Mouse (Mus musculus) MEL (cell line): ENCODE results near the gene Lypd5. TPM values are rescaled to one million over a fixed set of nuclear protein-coding genes. Genes with fewer than 3 reads are reported as not detected.

Experiments
- DNase-seq: peaks from one replicate; pipeline ENCODE4 v3.0.0; 2011; ENCODE audit warnings: low read depth, low spot score
- H3K27ac ChIP-seq: 2 replicates; pipeline ENCODE4 v1.5.1; 2012; ENCODE audit warnings: low read depth, mild to moderate bottlenecking, control low read depth, low read length, moderate library complexity; ENCODE audit not compliant: control insufficient read depth
- H3K27me3 ChIP-seq, 2 experiments: fragments of 150-350 bp in 1 of 2; sonication (generic) in 1 of 2; 2 replicates each; pipeline ENCODE4 v1.6.1; 2012; ENCODE audit warnings: low read length in 2 of 2, mild to moderate bottlenecking in 2 of 2, improper control_type of control experiment in 1 of 2, moderate library complexity in 1 of 2; ENCODE audit not compliant: insufficient read depth in 2 of 2, control insufficient read depth in 1 of 2
- H3K36me3 ChIP-seq, 2 experiments: 2 replicates each; pipeline ENCODE4 v1.6.1; 2012 to 2014; ENCODE audit warnings: low read length in 2 of 2, improper control_type of control experiment in 1 of 2, inconsistent platforms in 1 of 2, mild to moderate bottlenecking in 1 of 2; ENCODE audit not compliant: insufficient read depth in 2 of 2, control insufficient read depth in 1 of 2
- H3K4me1 ChIP-seq, 2 experiments: fragments of 150-350 bp in 1 of 2; sonication (generic) in 1 of 2; 2 replicates each; pipeline ENCODE4 v1.6.1; 2012; ENCODE audit warnings: low read length in 2 of 2, improper control_type of control experiment in 1 of 2, mild to moderate bottlenecking in 1 of 2; ENCODE audit not compliant: insufficient read depth in 2 of 2, control insufficient read depth in 1 of 2
- H3K4me3 ChIP-seq, 2 experiments: fragments of 150-350 bp in 1 of 2; sonication (generic) in 1 of 2; 2 replicates each; pipeline ENCODE4 v1.5.1; 2012; ENCODE audit warnings: low read depth in 2 of 2, low read length in 2 of 2, mild to moderate bottlenecking in 2 of 2, moderate library complexity in 2 of 2, control low read depth in 1 of 2, improper control_type of control experiment in 1 of 2; ENCODE audit not compliant: control insufficient read depth in 1 of 2, insufficient read depth in 1 of 2
- H3K79me2 ChIP-seq: 2 replicates; pipeline ENCODE4 v1.6.1; 2012; ENCODE audit warnings: mild to moderate bottlenecking, low read length, moderate library complexity; ENCODE audit not compliant: control insufficient read depth, poor library complexity, insufficient read depth
- H3K9ac ChIP-seq: 2 replicates; pipeline ENCODE4 v1.6.1; 2012; ENCODE audit warnings: low read depth, mild to moderate bottlenecking, control low read depth, low read length, moderate library complexity; ENCODE audit not compliant: control insufficient read depth, poor library complexity, severe bottlenecking
- H3K9me3 ChIP-seq: fragments of 150-350 bp; sonication (generic); replicated peaks from 2 replicates; pipeline ENCODE4 v1.6.1; 2012; ENCODE audit warnings: mild to moderate bottlenecking, low read length, improper control_type of control experiment, moderate library complexity; ENCODE audit not compliant: insufficient read depth
- BHLHE40 ChIP-seq: IDR thresholded peaks from 2 replicates; pipeline ENCODE4 v1.6.1; 2012; ENCODE audit warnings: low read depth, mild to moderate bottlenecking, inconsistent platforms, low read length, improper control_type of control experiment, borderline replicate concordance
- CHD1 ChIP-seq: IDR thresholded peaks from 2 replicates; pipeline ENCODE4 v1.6.1; 2012; ENCODE audit warnings: low read depth, mild to moderate bottlenecking, inconsistent platforms, low read length, improper control_type of control experiment
- CHD2 ChIP-seq: IDR thresholded peaks from 2 replicates; pipeline ENCODE4 v1.6.1; 2011; ENCODE audit warnings: low read length, improper control_type of control experiment
- CTCF ChIP-seq, 3 experiments: IDR thresholded peaks in 2 of 3; conservative IDR thresholded peaks in 1 of 3; 2 replicates each; pipeline ENCODE4 v1.5.1; 2011 to 2012; ENCODE audit warnings: low read length in 3 of 3, low read depth in 2 of 3, mild to moderate bottlenecking in 2 of 3, improper control_type of control experiment in 1 of 3, inconsistent platforms in 1 of 3, mixed read lengths in 1 of 3, moderate library complexity in 1 of 3; ENCODE audit not compliant: control insufficient read depth in 1 of 3, insufficient read depth in 1 of 3, poor library complexity in 1 of 3, severe bottlenecking in 1 of 3
- E2F4 ChIP-seq: IDR thresholded peaks from 2 replicates; pipeline ENCODE4 v1.6.1; 2011; ENCODE audit warnings: low read depth, low read length, improper control_type of control experiment, borderline replicate concordance
- ELF1 ChIP-seq: IDR thresholded peaks from 2 replicates; pipeline ENCODE4 v1.6.1; 2014; ENCODE audit warnings: low read depth, mild to moderate bottlenecking, inconsistent platforms, low read length, improper control_type of control experiment, moderate library complexity
- EP300 ChIP-seq, 2 experiments: IDR thresholded peaks; 2 replicates each; pipeline ENCODE4 v1.6.1; 2011; ENCODE audit warnings: improper control_type of control experiment in 2 of 2, low read length in 2 of 2, low read depth in 1 of 2, mild to moderate bottlenecking in 1 of 2
- ETS1 ChIP-seq: IDR thresholded peaks from 2 replicates; pipeline ENCODE4 v1.6.1; 2012; ENCODE audit warnings: low read depth, mild to moderate bottlenecking, inconsistent platforms, low read length, improper control_type of control experiment, moderate library complexity
- GABPA ChIP-seq: IDR thresholded peaks from 2 replicates; pipeline ENCODE4 v1.6.1; 2012; ENCODE audit warnings: low read depth, mild to moderate bottlenecking, inconsistent platforms, low read length, improper control_type of control experiment, moderate library complexity
- HCFC1 ChIP-seq: IDR thresholded peaks from 2 replicates; pipeline ENCODE4 v1.6.1; 2012; ENCODE audit warnings: low read depth, mild to moderate bottlenecking, inconsistent platforms, low read length, improper control_type of control experiment, moderate library complexity
- JUND ChIP-seq: IDR thresholded peaks from 2 replicates; pipeline ENCODE4 v1.6.1; 2011; ENCODE audit warnings: low read depth, mild to moderate bottlenecking, improper control_type of control experiment, low read length
- KAT2A ChIP-seq: conservative IDR thresholded peaks from 2 replicates; pipeline ENCODE4 v1.6.1; 2012; ENCODE audit warnings: low read depth, low read length, improper control_type of control experiment, inconsistent platforms
- MAFK ChIP-seq: IDR thresholded peaks from 2 replicates; pipeline ENCODE4 v1.6.1; 2011; ENCODE audit warnings: low read depth, mild to moderate bottlenecking, low read length, improper control_type of control experiment, borderline replicate concordance
- MAX ChIP-seq: IDR thresholded peaks from 2 replicates; pipeline ENCODE4 v1.6.1; 2011; ENCODE audit warnings: low read length, improper control_type of control experiment
- MAZ ChIP-seq: IDR thresholded peaks from 2 replicates; pipeline ENCODE4 v1.6.1; 2012; ENCODE audit warnings: low read depth, mild to moderate bottlenecking, inconsistent platforms, low read length, improper control_type of control experiment
- MEF2A ChIP-seq: IDR thresholded peaks from 2 replicates; pipeline ENCODE4 v1.6.1; 2014; ENCODE audit warnings: low read depth, mild to moderate bottlenecking, inconsistent platforms, low read length, improper control_type of control experiment; ENCODE audit not compliant: poor library complexity, insufficient replicate concordance, severe bottlenecking; ENCODE audit errors: extremely low read depth
- MXI1 ChIP-seq: IDR thresholded peaks from 2 replicates; pipeline ENCODE4 v1.6.1; 2011; ENCODE audit warnings: mild to moderate bottlenecking, low read depth, low read length, improper control_type of control experiment
- MYB ChIP-seq: IDR thresholded peaks from 2 replicates; pipeline ENCODE4 v1.6.1; 2011; ENCODE audit warnings: mild to moderate bottlenecking, low read depth, low read length, improper control_type of control experiment
- MYC ChIP-seq: IDR thresholded peaks from 2 replicates; pipeline ENCODE4 v1.6.1; 2011; ENCODE audit warnings: low read depth, mild to moderate bottlenecking, low read length, improper control_type of control experiment, moderate library complexity
- NELFE ChIP-seq: IDR thresholded peaks from 2 replicates; pipeline ENCODE4 v1.6.1; 2011; ENCODE audit warnings: low read depth, low read length, improper control_type of control experiment
- NRF1 ChIP-seq: IDR thresholded peaks from 2 replicates; pipeline ENCODE4 v1.6.1; 2014; ENCODE audit warnings: low read depth, mild to moderate bottlenecking, inconsistent platforms, low read length, improper control_type of control experiment, moderate library complexity; ENCODE audit not compliant: poor library complexity, insufficient read depth, severe bottlenecking
- POLR2A ChIP-seq, 2 experiments: IDR thresholded peaks; 2 replicates each; pipeline ENCODE4 v1.6.1; 2011 to 2012; ENCODE audit warnings: low read length in 2 of 2, mild to moderate bottlenecking in 2 of 2, control low read depth in 1 of 2, improper control_type of control experiment in 1 of 2, low read depth in 1 of 2, moderate library complexity in 1 of 2; ENCODE audit not compliant: control insufficient read depth in 1 of 2, insufficient read depth in 1 of 2, poor library complexity in 1 of 2
- POLR2AphosphoS2 ChIP-seq: IDR thresholded peaks from 2 replicates; pipeline ENCODE4 v1.6.1; 2011; ENCODE audit warnings: low read length, improper control_type of control experiment
- POLR2AphosphoS5 ChIP-seq: IDR thresholded peaks from 2 replicates; pipeline ENCODE4 v1.6.1; 2012; ENCODE audit warnings: low read depth, borderline replicate concordance, mild to moderate bottlenecking, inconsistent platforms, low read length, moderate library complexity, mixed read lengths
- RAD21 ChIP-seq: IDR thresholded peaks from 2 replicates; pipeline ENCODE4 v1.6.1; 2011; ENCODE audit warnings: mild to moderate bottlenecking, low read depth, low read length, improper control_type of control experiment
- RCOR1 ChIP-seq: IDR thresholded peaks from 2 replicates; pipeline ENCODE4 v1.6.1; 2012; ENCODE audit warnings: low read depth, mild to moderate bottlenecking, inconsistent platforms, low read length, improper control_type of control experiment
- SIN3A ChIP-seq: IDR thresholded peaks from 2 replicates; pipeline ENCODE4 v1.6.1; 2012; ENCODE audit warnings: low read length, improper control_type of control experiment, inconsistent platforms
- SMC3 ChIP-seq: IDR thresholded peaks from 2 replicates; pipeline ENCODE4 v1.6.1; 2011; ENCODE audit warnings: low read depth, low read length, improper control_type of control experiment
- TAL1 ChIP-seq: IDR thresholded peaks from 2 replicates; pipeline ENCODE4 v1.6.1; 2012; ENCODE audit warnings: mild to moderate bottlenecking, inconsistent platforms, low read length, moderate library complexity, mixed read lengths
- TBP ChIP-seq: IDR thresholded peaks from 2 replicates; pipeline ENCODE4 v1.8.0; 2011; ENCODE audit warnings: low read depth, low read length, improper control_type of control experiment
- TCF12 ChIP-seq: IDR thresholded peaks from 2 replicates; pipeline ENCODE4 v1.6.1; 2014; ENCODE audit warnings: low read depth, mild to moderate bottlenecking, inconsistent platforms, low read length, improper control_type of control experiment, moderate library complexity
- UBTF ChIP-seq: IDR thresholded peaks from 2 replicates; pipeline ENCODE4 v1.6.1; 2012; ENCODE audit warnings: low read depth, mild to moderate bottlenecking, inconsistent platforms, low read length, improper control_type of control experiment, moderate library complexity, borderline replicate concordance; ENCODE audit not compliant: insufficient read depth
- USF1 ChIP-seq: IDR thresholded peaks from 2 replicates; pipeline ENCODE4 v1.6.1; 2014; ENCODE audit warnings: low read depth, mild to moderate bottlenecking, inconsistent platforms, low read length, improper control_type of control experiment, moderate library complexity
- ZC3H11A ChIP-seq: IDR thresholded peaks from 2 replicates; pipeline ENCODE4 v1.6.1; 2012; ENCODE audit warnings: low read depth, mild to moderate bottlenecking, inconsistent platforms, low read length, improper control_type of control experiment
- ZKSCAN1 ChIP-seq: IDR thresholded peaks from 2 replicates; pipeline ENCODE4 v1.6.1; 2012; ENCODE audit warnings: low read depth, mild to moderate bottlenecking, inconsistent platforms, low read length, improper control_type of control experiment, moderate library complexity
- ZMIZ1 ChIP-seq: IDR thresholded peaks from 2 replicates; pipeline ENCODE4 v1.6.1; 2012; ENCODE audit warnings: low read depth, mild to moderate bottlenecking, inconsistent platforms, low read length, improper control_type of control experiment, moderate library complexity
- polyA plus RNA-seq, 2 experiments: library from polyadenylated mRNA; stranded (reverse) in 1 of 2; unstranded in 1 of 2; fragments of >175 nt in 1 of 2; fragments of >200 nt in 1 of 2; gene quantifications; 2 replicates each; pipeline versions ENCODE4 v1.2.1 to v1.2.4; 2012; ENCODE audit warnings: low replicate concordance in 2 of 2, low read depth in 1 of 2; ENCODE audit not compliant: insufficient read length in 2 of 2, insufficient read depth in 1 of 2, missing spikeins in 1 of 2
- total RNA-seq: library from RNA; depleted of rRNA; stranded (reverse); fragments of 300-350 nt; gene quantifications from 2 replicates; pipeline ENCODE4 v1.2.3, GENCODE M21; 2012

The Lypd5 gene
- total and polyA plus RNA-seq, 3 experiments = not detected

DNA sequence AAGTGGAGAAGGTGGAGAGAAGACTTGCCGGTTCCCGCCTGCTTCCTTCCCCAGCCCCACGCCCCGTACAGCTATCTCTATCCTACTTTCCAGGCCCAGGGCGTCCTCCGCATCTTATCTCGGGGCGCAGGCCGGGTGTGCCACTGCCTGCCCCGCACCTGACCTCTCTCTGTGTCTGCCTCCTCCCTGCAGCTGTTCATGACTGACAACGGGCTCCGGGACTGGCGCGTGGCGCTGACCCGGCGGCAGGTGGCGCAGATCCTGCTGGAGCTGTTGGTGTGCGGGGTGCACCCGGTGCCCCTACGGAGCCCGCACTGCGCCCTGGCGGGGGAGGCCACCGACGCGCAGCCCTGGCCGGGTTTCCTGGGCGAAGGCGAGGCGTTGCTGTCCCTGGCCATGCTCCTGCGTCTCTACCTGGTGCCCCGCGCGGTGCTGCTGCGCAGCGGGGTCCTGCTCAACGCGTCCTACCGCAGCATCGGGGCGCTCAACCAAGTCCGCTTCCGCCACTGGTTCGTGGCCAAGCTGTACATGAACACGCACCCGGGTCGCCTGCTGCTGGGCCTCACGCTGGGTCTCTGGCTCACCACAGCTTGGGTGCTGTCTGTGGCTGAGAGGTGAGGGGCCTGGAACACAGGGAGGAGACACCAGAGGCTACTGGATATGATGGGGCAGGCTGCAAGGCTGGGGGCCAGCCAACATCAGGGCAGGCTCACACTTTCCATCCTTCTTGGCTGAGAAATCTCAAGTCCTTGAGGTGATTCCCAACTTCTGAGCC lies 28.3 kb downstream of the Lypd5 start:
- Histone ChIP-seq H3K27ac (peak overlapping the region; percentile 93), H3K4me3 (no peak overlapping the region)
- peak; percentile 42 for TF ChIP-seq SMC3
- TF ChIP-seq POLR2AphosphoS2 = no peak; the same call in 1 of the 2 replicates
- peak; percentile 78; the same call in 1 of the 2 replicates for TF ChIP-seq RCOR1
- 0 out of 2 replicates have a peak, but pooled peaks have one; percentile 47 for TF ChIP-seq ZMIZ1
- peak; percentile 91 for TF ChIP-seq SIN3A
- TF ChIP-seq ZC3H11A = no peak
- TF ChIP-seq E2F4 = no peak
- no peak for TF ChIP-seq GABPA
- TF ChIP-seq BHLHE40 = peak; percentile 93
- TF ChIP-seq TBP = no peak
- TF ChIP-seq TAL1 = peak; percentile 100
- TF ChIP-seq MEF2A = no peak
- no peak for TF ChIP-seq MYC
- TF ChIP-seq MYB = peak; percentile 55
- TF ChIP-seq MAFK = no peak
- no peak for TF ChIP-seq CHD2
- no peak for TF ChIP-seq RAD21
- no peak for TF ChIP-seq KAT2A
- peak in 1 of 2 experiments; percentile 8; a peak in 1 of 4 replicates for TF ChIP-seq POLR2A (IDR thresholded peaks at IDR 0.05; ENCODE audit: control insufficient read depth in 1 of 2, insufficient read depth in 1 of 2, low read depth in 1 of 2, low read length in 2 of 2, poor library complexity in 1 of 2)
- no peak for TF ChIP-seq NRF1
- no peak for TF ChIP-seq ZKSCAN1
- TF ChIP-seq HCFC1 = no peak
- TF ChIP-seq JUND = no peak
- TF ChIP-seq CHD1 = no peak
- peak in 2 of 3 experiments; percentile 67 to 76; a peak in 5 of 6 replicates for TF ChIP-seq CTCF (IDR thresholded peaks at IDR 0.05 in 2 of 3, conservative IDR thresholded peaks at IDR 0.05 in 1 of 3; ENCODE audit: control insufficient read depth in 1 of 3, insufficient read depth in 1 of 3, low read depth in 2 of 3, low read length in 3 of 3, poor library complexity in 1 of 3, severe bottlenecking in 1 of 3)
- TF ChIP-seq USF1 = peak; percentile 66
- no peak for TF ChIP-seq POLR2AphosphoS5
- no peak for TF ChIP-seq NELFE
- peak; percentile 95 for TF ChIP-seq ETS1
- peak; percentile 42; the same call in 1 of the 2 replicates for TF ChIP-seq ELF1
- TF ChIP-seq TCF12 = peak; percentile 100
- TF ChIP-seq EP300 (IDR thresholded peaks at IDR 0.05; ENCODE audit: low read depth in 1 of 2, low read length in 2 of 2) = peak; percentile 88 to 98
- TF ChIP-seq MAX = peak; percentile 44; the same call in 1 of the 2 replicates
- TF ChIP-seq UBTF = no peak
- peak; percentile 88 for TF ChIP-seq MAZ
- TF ChIP-seq MXI1 = peak; percentile 54; the same call in 1 of the 2 replicates

More for the DNA sequence above, 28.3 kb downstream of the Lypd5 start:
- H3K27me3 ChIP-seq = no peaks in the 10 kb centered on the region
- peaks cover 22 to 49% of the 10 kb centered on the region in 2 experiments for H3K36me3 ChIP-seq
- peak; percentile 96 for DNase-seq
- peak overlapping the region; percentile 39 for H3K9ac ChIP-seq
- no peaks in the 10 kb centered on the region for H3K9me3 ChIP-seq
- H3K4me1 ChIP-seq = peaks cover 16 to 50% of the 10 kb centered on the region in 2 experiments
- H3K79me2 ChIP-seq = peaks cover 33% of the 10 kb centered on the region
